Mouse (Mus musculus): Measurements from ENCODE around the gene Lrrc28.

Gene Lrrc28

GRCm38 (mm10) chr7:67645681-67646014 lies 580 bp upstream of the Lrrc28 start:
- DNase-seq (ENCODE audit: inconsistent ontology term), result no peak

GRCm38 (mm10) chr7:67644291-67644690 lies 777 bp downstream of the Lrrc28 start:
- no peak for DNase-seq (ENCODE audit: inconsistent ontology term)

- DNase-seq (ENCODE audit: inconsistent ontology term), result no peak
These were observed 2.1 kb downstream of the Lrrc28 start for GRCm38 (mm10) chr7:67642955-67643354.

GRCm38 (mm10) chr7:67639006-67639405 lies 6.1 kb downstream of the Lrrc28 start:
- DNase-seq (ENCODE audit: inconsistent ontology term), result peak; percentile 43

- DNase-seq (ENCODE audit: inconsistent ontology term), result no peak
These were observed 8.9 kb downstream of the Lrrc28 start for GRCm38 (mm10) chr7:67636161-67636560.

GRCm38 (mm10) chr7:67634210-67634609 lies 10.9 kb downstream of the Lrrc28 start:
- DNase-seq (ENCODE audit: inconsistent ontology term), result no peak

- DNase-seq (ENCODE audit: inconsistent ontology term), result no peak
These were observed 12.7 kb downstream of the Lrrc28 start for GRCm38 (mm10) chr7:67632380-67632779.

GRCm38 (mm10) chr7:67630817-67631216 lies 14.3 kb downstream of the Lrrc28 start:
- DNase-seq (ENCODE audit: inconsistent ontology term), result peak; percentile 64

- DNase-seq (ENCODE audit: inconsistent ontology term), result no peak
These were observed 15.4 kb downstream of the Lrrc28 start for GRCm38 (mm10) chr7:67629681-67630080.

GRCm38 (mm10) chr7:67626671-67627070 lies 18.4 kb downstream of the Lrrc28 start:
- no peak for DNase-seq (ENCODE audit: inconsistent ontology term)

GRCm38 (mm10) chr7:67622151-67622550 lies 22.9 kb downstream of the Lrrc28 start:
- no peak for DNase-seq (ENCODE audit: inconsistent ontology term)

GRCm38 (mm10) chr7:67619836-67620235 lies 25.2 kb downstream of the Lrrc28 start:
- DNase-seq (ENCODE audit: inconsistent ontology term), result no peak

GRCm38 (mm10) chr7:67618316-67618715 lies 26.8 kb downstream of the Lrrc28 start:
- no peak for DNase-seq (ENCODE audit: inconsistent ontology term)

GRCm38 (mm10) chr7:67617646-67618045 lies 27.4 kb downstream of the Lrrc28 start:
- DNase-seq (ENCODE audit: inconsistent ontology term), result no peak

GRCm38 (mm10) chr7:67616890-67617289 lies 28.2 kb downstream of the Lrrc28 start:
- DNase-seq (ENCODE audit: inconsistent ontology term), result no peak

GRCm38 (mm10) chr7:67614464-67614861 lies 30.6 kb downstream of the Lrrc28 start:
- no peak for DNase-seq (ENCODE audit: inconsistent ontology term)

- DNase-seq (ENCODE audit: inconsistent ontology term), result no peak
These were observed 31.1 kb downstream of the Lrrc28 start for GRCm38 (mm10) chr7:67613795-67614463.

GRCm38 (mm10) chr7:67608348-67609024 lies 36.6 kb downstream of the Lrrc28 start:
- no peak for DNase-seq (ENCODE audit: inconsistent ontology term)

- no peak for DNase-seq (ENCODE audit: inconsistent ontology term)
These were observed 37.3 kb downstream of the Lrrc28 start for GRCm38 (mm10) chr7:67607669-67608347.

GRCm38 (mm10) chr7:67606250-67606649 lies 38.8 kb downstream of the Lrrc28 start:
- no peak for DNase-seq (ENCODE audit: inconsistent ontology term)

- DNase-seq (ENCODE audit: inconsistent ontology term), result no peak
These were observed 40.0 kb downstream of the Lrrc28 start for GRCm38 (mm10) chr7:67605114-67605513.

- DNase-seq (ENCODE audit: inconsistent ontology term), result peak; percentile 78
These were observed 47.0 kb downstream of the Lrrc28 start for GRCm38 (mm10) chr7:67598050-67598449.

- no peak for DNase-seq (ENCODE audit: inconsistent ontology term)
These were observed 48.1 kb downstream of the Lrrc28 start for GRCm38 (mm10) chr7:67596961-67597360.
